Mouse (Mus musculus) CH12.LX (cell line): ENCODE results near the gene Dhodh. TPM values are rescaled to one million over a fixed set of nuclear protein-coding genes. Genes with fewer than 3 reads are reported as not detected.

ENCODE experiments used
- DNase-seq: peaks from one replicate; pipeline ENCODE4 v3.0.0-alpha.2; 2013; ENCODE audit errors: extremely low read depth
- H3K27ac ChIP-seq: 2 replicates; pipeline ENCODE4 v1.5.1; 2012; ENCODE audit warnings: low read depth, mild to moderate bottlenecking, control low read depth, moderate library complexity; ENCODE audit not compliant: insufficient read depth
- H3K27me3 ChIP-seq: replicated peaks from 2 replicates; pipeline ENCODE3; 2012; ENCODE audit warnings: inconsistent platforms
- H3K36me3 ChIP-seq, 2 experiments: replicated peaks in 1 of 2; 2 replicates each; pipeline versions ENCODE3 to v1.6.1; 2012; ENCODE audit warnings: inconsistent platforms in 1 of 2, low read length in 1 of 2, mild to moderate bottlenecking in 1 of 2, mixed read lengths in 1 of 2, moderate library complexity in 1 of 2; ENCODE audit not compliant: control insufficient read depth in 1 of 2, insufficient read depth in 1 of 2
- H3K4me1 ChIP-seq, 2 experiments: 2 replicates each; pipeline ENCODE4 v1.6.1; 2012; ENCODE audit warnings: inconsistent platforms in 1 of 2, moderate library complexity in 1 of 2; ENCODE audit not compliant: insufficient read depth in 2 of 2, control insufficient read depth in 1 of 2
- H3K4me2 ChIP-seq: 2 replicates; pipeline ENCODE4 v1.6.1; 2012; ENCODE audit warnings: low read depth, mild to moderate bottlenecking, control low read depth; ENCODE audit not compliant: poor library complexity, insufficient read depth, severe bottlenecking
- H3K4me3 ChIP-seq, 3 experiments: fragments of 150-350 bp in 1 of 3; sonication (generic) in 1 of 3; replicated peaks in 1 of 3; 2 replicates each; pipeline versions ENCODE3 to v1.5.1; 2011 to 2012; ENCODE audit warnings: low read depth in 2 of 3, low read length in 2 of 3, mild to moderate bottlenecking in 2 of 3, moderate library complexity in 2 of 3, control low read depth in 1 of 3, improper control_type of control experiment in 1 of 3, inconsistent platforms in 1 of 3, mixed read lengths in 1 of 3; ENCODE audit not compliant: poor library complexity in 1 of 3
- H3K79me2 ChIP-seq: replicated peaks from 2 replicates; pipeline ENCODE4 v1.6.1; 2012; ENCODE audit warnings: mild to moderate bottlenecking, moderate library complexity; ENCODE audit not compliant: control insufficient read depth, poor library complexity, insufficient read depth, severe bottlenecking; ENCODE audit errors: extremely low read depth
- H3K9ac ChIP-seq: 2 replicates; pipeline ENCODE4 v1.6.1; 2012; ENCODE audit warnings: low read depth, mild to moderate bottlenecking, control low read depth, moderate library complexity; ENCODE audit not compliant: insufficient read depth
- H3K9me3 ChIP-seq: replicated peaks from 2 replicates; pipeline ENCODE3; 2012; ENCODE audit warnings: low read length, inconsistent platforms, mixed read lengths
- BHLHE40 ChIP-seq: IDR thresholded peaks from 2 replicates; pipeline ENCODE4 v1.6.1; 2011; ENCODE audit warnings: mild to moderate bottlenecking, low read depth, low read length, improper control_type of control experiment
- CTCF ChIP-seq, 2 experiments: IDR thresholded peaks in 1 of 2; conservative IDR thresholded peaks in 1 of 2; 2 replicates each; pipeline ENCODE4 v1.5.1; 2011 to 2012; ENCODE audit warnings: low read depth in 2 of 2, low read length in 2 of 2, improper control_type of control experiment in 1 of 2, inconsistent platforms in 1 of 2, mild to moderate bottlenecking in 1 of 2, moderate library complexity in 1 of 2
- E2F4 ChIP-seq: IDR thresholded peaks from 2 replicates; pipeline ENCODE4 v1.6.1; 2011; ENCODE audit warnings: low read depth, low read length, improper control_type of control experiment; ENCODE audit not compliant: insufficient replicate concordance
- ELF1 ChIP-seq: IDR thresholded peaks from 2 replicates; pipeline ENCODE4 v1.6.1; 2014; ENCODE audit warnings: low read depth, mild to moderate bottlenecking, inconsistent platforms, low read length, improper control_type of control experiment
- EP300 ChIP-seq: IDR thresholded peaks from 2 replicates; pipeline ENCODE4 v1.6.1; 2011; ENCODE audit warnings: low read length, improper control_type of control experiment
- ETS1 ChIP-seq: conservative IDR thresholded peaks from 2 replicates; pipeline ENCODE4 v1.6.1; 2012; ENCODE audit warnings: low read depth, mild to moderate bottlenecking, inconsistent platforms, low read length, improper control_type of control experiment, moderate library complexity
- KAT2A ChIP-seq: IDR thresholded peaks from 2 replicates; pipeline ENCODE4 v1.6.1; 2012; ENCODE audit warnings: low read length, improper control_type of control experiment, inconsistent platforms; ENCODE audit not compliant: insufficient replicate concordance
- MAX ChIP-seq: IDR thresholded peaks from 2 replicates; pipeline ENCODE4 v1.6.1; 2011; ENCODE audit warnings: low read length, improper control_type of control experiment
- MXI1 ChIP-seq: IDR thresholded peaks from 2 replicates; pipeline ENCODE4 v1.6.1; 2011; ENCODE audit warnings: mild to moderate bottlenecking, low read depth, low read length, improper control_type of control experiment
- MYC ChIP-seq: IDR thresholded peaks from 2 replicates; pipeline ENCODE4 v1.6.1; 2011; ENCODE audit warnings: low read depth, mild to moderate bottlenecking, improper control_type of control experiment, low read length
- NELFE ChIP-seq: IDR thresholded peaks from 2 replicates; pipeline ENCODE4 v1.6.1; 2011; ENCODE audit warnings: low read depth, low read length, improper control_type of control experiment
- NRF1 ChIP-seq: IDR thresholded peaks from 2 replicates; pipeline ENCODE4 v1.6.1; 2014; ENCODE audit warnings: low read depth, mild to moderate bottlenecking, inconsistent platforms, low read length, improper control_type of control experiment, moderate library complexity
- PAX5 ChIP-seq: IDR thresholded peaks from 2 replicates; pipeline ENCODE4 v1.6.1; 2012; ENCODE audit warnings: low read length, inconsistent platforms, mixed read lengths
- POLR2A ChIP-seq: IDR thresholded peaks from 2 replicates; pipeline ENCODE4 v1.6.1; 2011; ENCODE audit warnings: low read depth, mild to moderate bottlenecking, improper control_type of control experiment, low read length
- RAD21 ChIP-seq: IDR thresholded peaks from 2 replicates; pipeline ENCODE4 v1.6.1; 2011; ENCODE audit warnings: low read depth, mild to moderate bottlenecking, low read length, improper control_type of control experiment, moderate library complexity
- RCOR1 ChIP-seq: conservative IDR thresholded peaks from 2 replicates; pipeline ENCODE4 v1.6.1; 2012; ENCODE audit warnings: low read depth, mild to moderate bottlenecking, inconsistent platforms, low read length, improper control_type of control experiment
- SIN3A ChIP-seq: IDR thresholded peaks from 2 replicates; pipeline ENCODE4 v1.6.1; 2012; ENCODE audit warnings: low read length, improper control_type of control experiment, inconsistent platforms
- TBP ChIP-seq: conservative IDR thresholded peaks from 2 replicates; pipeline ENCODE4 v1.6.1; 2011; ENCODE audit warnings: low read depth, low read length, improper control_type of control experiment
- USF2 ChIP-seq: conservative IDR thresholded peaks from 2 replicates; pipeline ENCODE4 v1.6.1; 2011; ENCODE audit warnings: low read depth, low read length, improper control_type of control experiment
- ZMIZ1 ChIP-seq: IDR thresholded peaks from 2 replicates; pipeline ENCODE4 v1.6.1; 2012; ENCODE audit warnings: low read depth, mild to moderate bottlenecking, inconsistent platforms, low read length, improper control_type of control experiment
- ZNF384 ChIP-seq: IDR thresholded peaks from 2 replicates; pipeline ENCODE4 v1.6.1; 2012; ENCODE audit warnings: low read depth, low read length, improper control_type of control experiment, inconsistent platforms
- dilution Hi-C: fragments of 300-500 bp; cut with MboI; formaldehyde crosslinking; loops from 2 replicates; pipeline ENCODE4 v1.14.3; 2020; ENCODE audit warnings: low sequenced_read_pairs; ENCODE audit not compliant: extremely low pct_unique_long_range_greater_than_20kb, extremely low pct_ligation_motif_present
- in situ Hi-C: fragments of 300-500 bp; cut with MboI; formaldehyde crosslinking; loops from 3 replicates; pipeline ENCODE4 v1.14.3; 2019; ENCODE audit warnings: low sequenced_read_pairs, low pct_ligation_motif_present, low pct_unique_long_range_greater_than_20kb, mixed read lengths
- polyA plus RNA-seq: library from polyadenylated mRNA; unstranded; fragments of >175 nt; gene quantifications from 2 replicates; pipeline ENCODE4 v1.2.1, GENCODE M21; 2012; ENCODE audit warnings: low read depth; ENCODE audit not compliant: insufficient read length
- total RNA-seq, 2 experiments: library from RNA; depleted of rRNA; stranded (reverse); fragments of 300-350 nt in 1 of 2; fragments of >200 nt in 1 of 2; gene quantifications; 2 replicates each; pipeline ENCODE4 v1.2.3; 2012 to 2014

The Dhodh gene
- total and polyA plus RNA-seq, 3 experiments = 37.8 to 43.6 (median 38.5) TPM

GRCm38 (mm10) chr8:109614243-109615210 is 6.1 kb upstream of the Dhodh start, which contains the start of gene Pkd1l3:
Gene Pkd1l3 (plus strand): TSS chr8:109614517.
- no peak within 1 kb of the TSS for H3K27ac ChIP-seq
- peak within 1 kb of the TSS; percentile 65 to 72 (median 69) for H3K4me3 ChIP-seq
- in situ Hi-C loops (loop anchor here (10.0 kb wide), 1 partner anchor 70 kb away; no protein-coding TSS in a partner anchor), dilution Hi-C loops (no loop called here)
- peaks cover 11% of the 10 kb centered on the region for H3K9me3 ChIP-seq
- H3K79me2 ChIP-seq = no peaks in the 10 kb centered on the region
- H3K4me2 ChIP-seq = peak within 1 kb of the TSS; percentile 39
- H3K9ac ChIP-seq = peak within 1 kb of the TSS; percentile 83
- DNase-seq = peak; percentile 58
- H3K36me3 ChIP-seq = peaks cover 13 to 37% of the 10 kb centered on the region in 2 experiments
- H3K4me1 ChIP-seq = peaks cover 2 to 23% of the 10 kb centered on the region in 2 experiments; a peak in 2 of 4 replicates
- no peaks in the 10 kb centered on the region for H3K27me3 ChIP-seq
- TF ChIP-seq NELFE (no peak; the same call in 1 of the 2 replicates), RCOR1 (0 out of 2 replicates have a peak, but pooled peaks have one; percentile 26), PAX5 (no peak), MXI1 (peak; percentile 98), NRF1 (no peak), ZNF384 (peak; percentile 62; the same call in 1 of the 2 replicates), E2F4 (no peak), ETS1 (peak; percentile 41; the same call in 1 of the 2 replicates), SIN3A (peak; percentile 96), POLR2A (peak; percentile 71), CTCF (conservative IDR thresholded peaks at IDR 0.05 in 1 of 2, IDR thresholded peaks at IDR 0.05 in 1 of 2; ENCODE audit: low read depth in 2 of 2, low read length in 2 of 2) (peak; percentile 15 to 45; a peak in 2 of 4 replicates), BHLHE40 (no peak), MYC (peak; percentile 94), USF2 (no peak), KAT2A (no peak), RAD21 (peak; percentile 13), TBP (0 out of 2 replicates have a peak, but pooled peaks have one; percentile 26), MAX (peak; percentile 94), ELF1 (peak; percentile 78), EP300 (no peak), ZMIZ1 (no peak)
